Mouse (Mus musculus): Measurements from ENCODE around the gene Sdr9c7. TPM values are rescaled to one million over a fixed set of nuclear protein-coding genes. Genes with fewer than 3 reads are reported as not detected.

Sdr9c7 gene
- total and polyA plus RNA-seq, 3 experiments: not detected

DNA sequence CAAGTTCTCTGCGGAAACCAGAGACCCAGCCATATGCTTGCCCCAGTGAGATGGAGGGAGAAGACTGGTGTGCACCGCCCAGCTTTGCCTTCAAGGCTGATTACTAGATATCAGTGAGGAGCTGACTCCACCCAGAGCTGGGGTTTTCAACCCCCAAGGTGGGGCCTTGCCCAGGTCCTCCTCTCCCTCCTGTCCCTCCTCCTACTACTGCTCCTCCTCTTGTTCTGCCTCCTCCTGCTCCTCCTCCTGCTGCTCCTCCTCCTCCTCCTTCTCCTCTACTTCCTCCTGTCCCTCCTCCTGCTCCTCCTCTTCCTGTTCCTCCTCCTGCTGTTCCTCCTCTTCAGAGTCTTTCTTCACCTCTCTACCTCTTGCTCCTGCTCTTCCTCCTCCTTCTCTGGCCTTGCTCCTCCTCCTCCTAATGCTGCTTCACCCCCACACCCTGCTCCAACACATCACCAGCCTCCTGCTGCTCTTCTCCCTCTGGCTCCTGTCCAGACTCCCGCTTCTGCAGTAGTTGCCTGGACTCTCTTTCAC lies 19.1 kb upstream of the Sdr9c7 start (continued):
- no peak for TF ChIP-seq ZKSCAN1 (IDR thresholded peaks at IDR 0.05; ENCODE audit: low read depth, low read length)
- TF ChIP-seq SIN3A (IDR thresholded peaks at IDR 0.05; ENCODE audit: low read length): peak; percentile 19; the same call in 1 of the 2 replicates

DNA sequence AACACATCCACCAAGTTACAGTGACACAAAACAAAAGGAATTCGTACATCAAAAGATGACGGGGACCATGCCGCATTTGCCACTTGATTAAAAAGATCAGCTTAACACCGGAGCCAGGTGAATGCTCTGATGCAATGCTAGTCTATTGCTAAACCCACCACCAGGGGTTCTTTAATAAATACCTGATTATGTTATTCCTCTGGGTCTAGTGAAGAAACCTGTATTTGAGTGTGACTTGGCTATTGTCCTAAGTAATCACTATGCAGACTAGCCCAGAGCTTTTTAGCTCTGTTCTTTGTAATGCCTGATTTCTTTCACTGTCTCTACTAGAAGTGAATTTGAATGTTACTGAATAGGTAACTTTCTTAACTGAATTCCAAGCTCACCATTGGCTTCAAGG lies 17.3 kb upstream of the Sdr9c7 start:
- Histone ChIP-seq H3K4me1 (ENCODE audit: control insufficient read depth in 1 of 2, insufficient read depth in 2 of 2, low read length in 2 of 2) (peaks cover 6 to 16% of the 10 kb centered on the region in 2 experiments), H3K36me3 (ENCODE audit: control insufficient read depth in 1 of 2, insufficient read depth in 2 of 2, low read length in 2 of 2) (peaks cover 0 to 9% of the 10 kb centered on the region in 2 experiments; a peak in 2 of 4 replicates), H3K79me2 (ENCODE audit: control insufficient read depth, insufficient read depth, low read length, poor library complexity) (no peaks in the 10 kb centered on the region), H3K27ac (ENCODE audit: control insufficient read depth, low read depth, low read length) (no peak overlapping the region), H3K9me3 (replicated peaks; ENCODE audit: insufficient read depth, low read length) (no peaks in the 10 kb centered on the region), H3K4me3 (ENCODE audit: control insufficient read depth in 1 of 2, insufficient read depth in 1 of 2, low read depth in 2 of 2, low read length in 2 of 2) (no peak overlapping the region), H3K27me3 (ENCODE audit: control insufficient read depth in 1 of 2, insufficient read depth in 2 of 2, low read length in 2 of 2) (no peaks in the 10 kb centered on the region; a peak in 1 of 4 replicates), H3K9ac (ENCODE audit: control insufficient read depth, low read depth, low read length, poor library complexity, severe bottlenecking) (no peak overlapping the region)
- no peak for TF ChIP-seq RCOR1 (IDR thresholded peaks at IDR 0.05; ENCODE audit: low read depth, low read length)
- TF ChIP-seq ZMIZ1 (IDR thresholded peaks at IDR 0.05; ENCODE audit: low read depth, low read length): no peak
- no peak for TF ChIP-seq GATA1 (IDR thresholded peaks at IDR 0.05; ENCODE audit: low read depth, low read length)
- TF ChIP-seq CTCF (IDR thresholded peaks at IDR 0.05 in 2 of 3, conservative IDR thresholded peaks at IDR 0.05 in 1 of 3; ENCODE audit: control insufficient read depth in 1 of 3, insufficient read depth in 1 of 3, low read depth in 2 of 3, low read length in 3 of 3, poor library complexity in 1 of 3, severe bottlenecking in 1 of 3): no peak
- no peak for TF ChIP-seq MAX (IDR thresholded peaks at IDR 0.05; ENCODE audit: low read length)
- no peak for TF ChIP-seq USF1 (IDR thresholded peaks at IDR 0.05; ENCODE audit: low read depth, low read length)
- no peak for TF ChIP-seq MXI1 (IDR thresholded peaks at IDR 0.05; ENCODE audit: low read depth, low read length)
- no peak for TF ChIP-seq MAZ (IDR thresholded peaks at IDR 0.05; ENCODE audit: low read depth, low read length)
- TF ChIP-seq ZC3H11A (IDR thresholded peaks at IDR 0.05; ENCODE audit: low read depth, low read length): no peak
- TF ChIP-seq TAL1 (IDR thresholded peaks at IDR 0.05; ENCODE audit: low read length): no peak
- no peak for TF ChIP-seq POLR2A (IDR thresholded peaks at IDR 0.05; ENCODE audit: control insufficient read depth in 1 of 2, insufficient read depth in 1 of 2, low read depth in 1 of 2, low read length in 2 of 2, poor library complexity in 1 of 2)
- no peak for TF ChIP-seq UBTF (IDR thresholded peaks at IDR 0.05; ENCODE audit: borderline replicate concordance, insufficient read depth, low read depth, low read length)
- TF ChIP-seq ELF1 (IDR thresholded peaks at IDR 0.05; ENCODE audit: low read depth, low read length): no peak
- no peak for TF ChIP-seq ZKSCAN1 (IDR thresholded peaks at IDR 0.05; ENCODE audit: low read depth, low read length)
- TF ChIP-seq USF2 (IDR thresholded peaks at IDR 0.05; ENCODE audit: borderline replicate concordance in 1 of 2, insufficient read depth in 1 of 2, low read depth in 1 of 2, low read length in 2 of 2): no peak
- no peak for TF ChIP-seq ZNF384 (IDR thresholded peaks at IDR 0.05; ENCODE audit: low read depth, low read length)
- TF ChIP-seq TCF12 (IDR thresholded peaks at IDR 0.05; ENCODE audit: low read depth, low read length): no peak
- no peak for DNase-seq (ENCODE audit: low read depth, low spot score)

DNA sequence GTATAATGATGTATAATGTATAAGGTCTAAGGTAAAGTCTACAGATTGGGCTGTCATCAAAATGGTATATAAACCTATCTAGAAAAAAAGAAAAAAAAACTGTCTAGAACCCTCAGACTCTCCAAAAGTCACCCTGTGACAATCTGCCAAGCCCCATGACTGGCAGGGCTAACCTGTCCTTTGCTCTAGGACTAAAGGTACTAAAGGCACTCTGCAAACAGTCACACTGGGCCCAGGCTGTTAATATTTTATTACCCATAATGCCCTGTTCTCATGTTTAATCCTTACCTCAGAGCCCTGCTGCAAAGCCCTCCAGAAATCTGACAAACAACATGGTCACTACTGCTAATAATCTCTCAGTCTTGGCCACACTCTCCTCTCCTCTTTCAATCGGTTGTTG lies 11.8 kb upstream of the Sdr9c7 start:
- Histone ChIP-seq H3K27me3 (ENCODE audit: control insufficient read depth in 1 of 2, insufficient read depth in 2 of 2, low read length in 2 of 2) (peaks cover 3 to 7% of the 10 kb centered on the region in 2 experiments), H3K79me2 (ENCODE audit: control insufficient read depth, insufficient read depth, low read length, poor library complexity) (no peaks in the 10 kb centered on the region), H3K4me3 (ENCODE audit: control insufficient read depth in 1 of 2, insufficient read depth in 1 of 2, low read depth in 2 of 2, low read length in 2 of 2) (no peak overlapping the region), H3K4me1 (ENCODE audit: control insufficient read depth in 1 of 2, insufficient read depth in 2 of 2, low read length in 2 of 2) (no peaks in the 10 kb centered on the region), H3K27ac (ENCODE audit: control insufficient read depth, low read depth, low read length) (no peak overlapping the region), H3K36me3 (ENCODE audit: control insufficient read depth in 1 of 2, insufficient read depth in 2 of 2, low read length in 2 of 2) (no peaks in the 10 kb centered on the region), H3K9ac (ENCODE audit: control insufficient read depth, low read depth, low read length, poor library complexity, severe bottlenecking) (no peak overlapping the region), H3K9me3 (replicated peaks; ENCODE audit: insufficient read depth, low read length) (no peaks in the 10 kb centered on the region)
- DNase-seq (ENCODE audit: low read depth, low spot score): no peak
- TF ChIP-seq ZNF384 (IDR thresholded peaks at IDR 0.05; ENCODE audit: low read depth, low read length) (no peak), ELF1 (IDR thresholded peaks at IDR 0.05; ENCODE audit: low read depth, low read length) (no peak), MXI1 (IDR thresholded peaks at IDR 0.05; ENCODE audit: low read depth, low read length) (no peak), MAX (IDR thresholded peaks at IDR 0.05; ENCODE audit: low read length) (no peak), HCFC1 (IDR thresholded peaks at IDR 0.05; ENCODE audit: low read depth, low read length) (no peak), TAL1 (IDR thresholded peaks at IDR 0.05; ENCODE audit: low read length) (no peak), USF1 (IDR thresholded peaks at IDR 0.05; ENCODE audit: low read depth, low read length) (no peak), POLR2AphosphoS2 (IDR thresholded peaks at IDR 0.05; ENCODE audit: low read length) (no peak), ZMIZ1 (IDR thresholded peaks at IDR 0.05; ENCODE audit: low read depth, low read length) (no peak), UBTF (IDR thresholded peaks at IDR 0.05; ENCODE audit: borderline replicate concordance, insufficient read depth, low read depth, low read length) (no peak)
